Mouse (Mus musculus): ENCODE measurements around the gene Adprm. TPM values are rescaled to one million over a fixed set of nuclear protein-coding genes. Genes with fewer than 3 reads are reported as not detected.

Adprm gene
- polyA plus RNA-seq (2014; fragmentation: Nextera tagmentation; extraction: Ambion mirVana), result 33.2 and 35.3 TPM in 2 replicates

GRCm38 (mm10) chr11:67052321-67052952, at the start of gene Adprm, which contains the start of gene Sco1:
Gene Adprm (minus strand): TSS chr11:67052594.
Gene Sco1 (plus strand): TSS chr11:67052670.
- no peaks in the 10 kb centered on the region for H3K9me3 ChIP-seq (ENCODE audit: control insufficient read depth, low read length)
- peak within 1 kb of the TSS; percentile 51; the same call in 1 of the 2 replicates for H3K27ac ChIP-seq (replicated peaks; ENCODE audit: low read depth, low read length)
- ATAC-seq (ENCODE audit: insufficient number of reproducible peaks, low FRiP score, low TSS enrichment, low read depth) (peak; percentile 90), DNase-seq (ENCODE audit: low spot score) (peak; percentile 87)
- peak within 1 kb of the TSS; percentile 85 for H3K9ac ChIP-seq (ENCODE audit: low read length)
- H3K36me3 ChIP-seq (ENCODE audit: control insufficient read depth, insufficient read depth, low read length), result no peaks in the 10 kb centered on the region; the same call in 1 of the 2 replicates
- peaks cover 5% of the 10 kb centered on the region for H3K4me1 ChIP-seq (ENCODE audit: control insufficient read depth, insufficient read depth, low read length)
- H3K27me3 ChIP-seq (ENCODE audit: control insufficient read depth, insufficient read depth, low read length), result no peaks in the 10 kb centered on the region
- WGBS, result under 1% methylated on average over 50 of the region's 50 CpGs
- peak within 1 kb of the TSS; percentile 67 for H3K4me2 ChIP-seq (ENCODE audit: low read depth, severe bottlenecking)
- peak within 1 kb of the TSS; percentile 99 for H3K4me3 ChIP-seq (ENCODE audit: low read depth, low read length)

- Histone ChIP-seq H3K4me2 (ENCODE audit: low read depth, severe bottlenecking) (no peak overlapping the region), H3K36me3 (ENCODE audit: control insufficient read depth, insufficient read depth, low read length) (no peaks in the 10 kb centered on the region), H3K27ac (replicated peaks; ENCODE audit: low read depth, low read length) (no peak overlapping the region), H3K27me3 (ENCODE audit: control insufficient read depth, insufficient read depth, low read length) (no peaks in the 10 kb centered on the region), H3K4me3 (ENCODE audit: low read depth, low read length) (no peak overlapping the region), H3K9me3 (ENCODE audit: control insufficient read depth, low read length) (no peaks in the 10 kb centered on the region), H3K9ac (ENCODE audit: low read length) (no peak overlapping the region), H3K4me1 (ENCODE audit: control insufficient read depth, insufficient read depth, low read length) (no peaks in the 10 kb centered on the region)
- peak; percentile 45 for DNase-seq (ENCODE audit: low spot score)
- no peak for ATAC-seq (ENCODE audit: insufficient number of reproducible peaks, low FRiP score, low TSS enrichment, low read depth)
- 27% methylated on average over 8 of the region's 8 CpGs for WGBS
Observed at GRCm38 (mm10) chr11:67101713-67102112, 49.3 kb upstream of the Adprm start.

GRCm38 (mm10) chr11:67100169-67100568, 47.8 kb upstream of the Adprm start:
- Histone ChIP-seq H3K4me3 (ENCODE audit: low read depth, low read length) (no peak overlapping the region), H3K4me2 (ENCODE audit: low read depth, severe bottlenecking) (no peak overlapping the region), H3K27ac (replicated peaks; ENCODE audit: low read depth, low read length) (no peak overlapping the region), H3K27me3 (ENCODE audit: control insufficient read depth, insufficient read depth, low read length) (no peaks in the 10 kb centered on the region), H3K9ac (ENCODE audit: low read length) (no peak overlapping the region), H3K9me3 (ENCODE audit: control insufficient read depth, low read length) (no peaks in the 10 kb centered on the region), H3K4me1 (ENCODE audit: control insufficient read depth, insufficient read depth, low read length) (no peaks in the 10 kb centered on the region), H3K36me3 (ENCODE audit: control insufficient read depth, insufficient read depth, low read length) (no peaks in the 10 kb centered on the region)
- DNase-seq (ENCODE audit: low spot score) (peak; percentile 52), ATAC-seq (ENCODE audit: insufficient number of reproducible peaks, low FRiP score, low TSS enrichment, low read depth) (no peak)
- 37% methylated on average over 6 of the region's 6 CpGs for WGBS

- H3K9me3 ChIP-seq (ENCODE audit: control insufficient read depth, low read length), result no peaks in the 10 kb centered on the region
- WGBS, result 92% methylated on average over 16 of the region's 16 CpGs
- no peak for ATAC-seq (ENCODE audit: insufficient number of reproducible peaks, low FRiP score, low TSS enrichment, low read depth)
- no peaks in the 10 kb centered on the region for H3K36me3 ChIP-seq (ENCODE audit: control insufficient read depth, insufficient read depth, low read length)
- DNase-seq (ENCODE audit: low spot score), result no peak
- H3K4me1 ChIP-seq (ENCODE audit: control insufficient read depth, insufficient read depth, low read length), result no peaks in the 10 kb centered on the region
- H3K9ac ChIP-seq (ENCODE audit: low read length), result no peak overlapping the region
- H3K27me3 ChIP-seq (ENCODE audit: control insufficient read depth, insufficient read depth, low read length), result no peaks in the 10 kb centered on the region
- H3K4me3 ChIP-seq (ENCODE audit: low read depth, low read length), result no peak overlapping the region
- H3K4me2 ChIP-seq (ENCODE audit: low read depth, severe bottlenecking), result no peak overlapping the region
- no peak overlapping the region for H3K27ac ChIP-seq (replicated peaks; ENCODE audit: low read depth, low read length)
Observed at GRCm38 (mm10) chr11:67099241-67099640, 46.8 kb upstream of the Adprm start.

- Histone ChIP-seq H3K4me1 (ENCODE audit: control insufficient read depth, insufficient read depth, low read length) (no peaks in the 10 kb centered on the region), H3K4me2 (ENCODE audit: low read depth, severe bottlenecking) (no peak overlapping the region), H3K9ac (ENCODE audit: low read length) (no peak overlapping the region), H3K27me3 (ENCODE audit: control insufficient read depth, insufficient read depth, low read length) (no peaks in the 10 kb centered on the region), H3K36me3 (ENCODE audit: control insufficient read depth, insufficient read depth, low read length) (no peaks in the 10 kb centered on the region), H3K27ac (replicated peaks; ENCODE audit: low read depth, low read length) (no peak overlapping the region), H3K9me3 (ENCODE audit: control insufficient read depth, low read length) (no peaks in the 10 kb centered on the region), H3K4me3 (ENCODE audit: low read depth, low read length) (no peak overlapping the region)
- DNase-seq (ENCODE audit: low spot score) (no peak), ATAC-seq (ENCODE audit: insufficient number of reproducible peaks, low FRiP score, low TSS enrichment, low read depth) (no peak)
- WGBS, result 89% methylated on average over 11 of the region's 11 CpGs
Observed at GRCm38 (mm10) chr11:67098427-67098826, 46.0 kb upstream of the Adprm start.

GRCm38 (mm10) chr11:67097709-67098108, 45.3 kb upstream of the Adprm start:
- Histone ChIP-seq H3K27me3 (ENCODE audit: control insufficient read depth, insufficient read depth, low read length) (no peaks in the 10 kb centered on the region), H3K4me2 (ENCODE audit: low read depth, severe bottlenecking) (no peak overlapping the region), H3K9ac (ENCODE audit: low read length) (no peak overlapping the region), H3K36me3 (ENCODE audit: control insufficient read depth, insufficient read depth, low read length) (no peaks in the 10 kb centered on the region), H3K4me3 (ENCODE audit: low read depth, low read length) (no peak overlapping the region), H3K9me3 (ENCODE audit: control insufficient read depth, low read length) (no peaks in the 10 kb centered on the region), H3K4me1 (ENCODE audit: control insufficient read depth, insufficient read depth, low read length) (no peaks in the 10 kb centered on the region), H3K27ac (replicated peaks; ENCODE audit: low read depth, low read length) (no peak overlapping the region)
- DNase-seq (ENCODE audit: low spot score) (no peak), ATAC-seq (ENCODE audit: insufficient number of reproducible peaks, low FRiP score, low TSS enrichment, low read depth) (no peak)
- WGBS, result 92% methylated on average over 10 of the region's 10 CpGs

GRCm38 (mm10) chr11:67094470-67094869, 42.1 kb upstream of the Adprm start:
- WGBS, result 72% methylated on average over 29 of the region's 29 CpGs
- DNase-seq (ENCODE audit: low spot score) (no peak), ATAC-seq (ENCODE audit: insufficient number of reproducible peaks, low FRiP score, low TSS enrichment, low read depth) (no peak)
- Histone ChIP-seq H3K36me3 (ENCODE audit: control insufficient read depth, insufficient read depth, low read length) (no peaks in the 10 kb centered on the region), H3K9ac (ENCODE audit: low read length) (no peak overlapping the region), H3K4me2 (ENCODE audit: low read depth, severe bottlenecking) (no peak overlapping the region), H3K9me3 (ENCODE audit: control insufficient read depth, low read length) (no peaks in the 10 kb centered on the region), H3K27me3 (ENCODE audit: control insufficient read depth, insufficient read depth, low read length) (no peaks in the 10 kb centered on the region), H3K4me1 (ENCODE audit: control insufficient read depth, insufficient read depth, low read length) (no peaks in the 10 kb centered on the region), H3K27ac (replicated peaks; ENCODE audit: low read depth, low read length) (no peak overlapping the region), H3K4me3 (ENCODE audit: low read depth, low read length) (no peak overlapping the region)

GRCm38 (mm10) chr11:67093652-67094051, 41.3 kb upstream of the Adprm start:
- Histone ChIP-seq H3K27ac (replicated peaks; ENCODE audit: low read depth, low read length) (no peak overlapping the region), H3K9me3 (ENCODE audit: control insufficient read depth, low read length) (no peaks in the 10 kb centered on the region), H3K9ac (ENCODE audit: low read length) (no peak overlapping the region), H3K4me3 (ENCODE audit: low read depth, low read length) (no peak overlapping the region), H3K4me2 (ENCODE audit: low read depth, severe bottlenecking) (no peak overlapping the region), H3K4me1 (ENCODE audit: control insufficient read depth, insufficient read depth, low read length) (no peaks in the 10 kb centered on the region), H3K27me3 (ENCODE audit: control insufficient read depth, insufficient read depth, low read length) (no peaks in the 10 kb centered on the region), H3K36me3 (ENCODE audit: control insufficient read depth, insufficient read depth, low read length) (no peaks in the 10 kb centered on the region)
- 97% methylated on average over 5 of the region's 5 CpGs for WGBS
- no peak for DNase-seq (ENCODE audit: low spot score)
- no peak for ATAC-seq (ENCODE audit: insufficient number of reproducible peaks, low FRiP score, low TSS enrichment, low read depth)

GRCm38 (mm10) chr11:67093201-67093600, 40.8 kb upstream of the Adprm start:
- Histone ChIP-seq H3K9me3 (ENCODE audit: control insufficient read depth, low read length) (no peaks in the 10 kb centered on the region), H3K9ac (ENCODE audit: low read length) (no peak overlapping the region), H3K4me1 (ENCODE audit: control insufficient read depth, insufficient read depth, low read length) (no peaks in the 10 kb centered on the region), H3K27ac (replicated peaks; ENCODE audit: low read depth, low read length) (no peak overlapping the region), H3K36me3 (ENCODE audit: control insufficient read depth, insufficient read depth, low read length) (no peaks in the 10 kb centered on the region), H3K27me3 (ENCODE audit: control insufficient read depth, insufficient read depth, low read length) (no peaks in the 10 kb centered on the region), H3K4me3 (ENCODE audit: low read depth, low read length) (no peak overlapping the region), H3K4me2 (ENCODE audit: low read depth, severe bottlenecking) (no peak overlapping the region)
- ATAC-seq (ENCODE audit: insufficient number of reproducible peaks, low FRiP score, low TSS enrichment, low read depth) (no peak), DNase-seq (ENCODE audit: low spot score) (no peak)
- WGBS, result 77% methylated on average over 9 of the region's 9 CpGs

Measured in limb, embryonic 11.5 days (tissue).